Mouse (Mus musculus): ENCODE data around the gene Hipk3. TPM values are rescaled to one million over a fixed set of nuclear protein-coding genes. Genes with fewer than 3 reads are reported as not detected.

The Hipk3 gene
- polyA plus RNA-seq, 1 experiment from 2014 or later = 13.8 TPM

- no peak overlapping the region for H3K9ac ChIP-seq (ENCODE audit: low read depth, low read length)
- 82% methylated on average over 1 of the region's 1 CpGs for WGBS
- DNase-seq (ENCODE audit: low spot score) = no peak
- H3K27me3 ChIP-seq (ENCODE audit: insufficient read depth, low read length) = no peaks in the 10 kb centered on the region
- 0 out of 2 replicates have a peak, but pooled peaks cover 4% of the 10 kb centered on the region for H3K4me1 ChIP-seq (replicated peaks; ENCODE audit: insufficient read depth, low read length)
- no peak overlapping the region for H3K4me2 ChIP-seq (ENCODE audit: low read length)
- no peaks in the 10 kb centered on the region for H3K36me3 ChIP-seq (ENCODE audit: insufficient read depth, low read length)
- no peak overlapping the region for H3K27ac ChIP-seq
- no peak for TF ChIP-seq CTCF (IDR thresholded peaks at IDR 0.05; ENCODE audit: low read depth)
- ATAC-seq (replicated peaks; ENCODE audit: low FRiP score, low read depth) = no peak
- no peak overlapping the region for H3K4me3 ChIP-seq (replicated peaks; ENCODE audit: low read depth, low read length)
- no peaks in the 10 kb centered on the region for H3K9me3 ChIP-seq (replicated peaks; ENCODE audit: low read length)
Observed at GRCm38 (mm10) chr2:104449191-104449590, 45.1 kb downstream of the Hipk3 start.

DNA sequence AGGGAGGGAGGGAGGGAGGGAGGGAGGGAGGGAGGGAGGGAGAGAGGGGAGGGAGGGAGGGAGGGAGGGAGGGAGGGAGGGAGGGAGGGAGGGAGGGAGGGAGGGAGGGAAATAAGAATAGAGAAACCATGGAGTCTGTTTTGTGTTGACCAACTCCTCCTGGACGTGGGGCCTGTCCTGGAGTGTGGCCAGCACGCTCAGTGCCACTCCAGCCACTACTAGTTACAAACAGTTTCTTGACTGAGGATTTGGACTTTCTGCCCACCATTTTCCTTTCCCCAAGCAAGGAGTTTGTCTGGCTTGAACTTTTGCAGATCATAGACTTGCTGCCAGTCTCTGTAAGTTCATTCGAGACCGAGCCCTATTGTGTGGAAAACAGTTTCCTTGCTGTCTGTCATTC lies 46.0 kb downstream of the Hipk3 start:
- no peak overlapping the region for H3K4me3 ChIP-seq (replicated peaks; ENCODE audit: low read depth, low read length)
- no peak for ATAC-seq (replicated peaks; ENCODE audit: low FRiP score, low read depth)
- H3K4me1 ChIP-seq (replicated peaks; ENCODE audit: insufficient read depth, low read length) = 0 out of 2 replicates have a peak, but pooled peaks cover 4% of the 10 kb centered on the region
- no peaks in the 10 kb centered on the region for H3K9me3 ChIP-seq (replicated peaks; ENCODE audit: low read length)
- 84% methylated on average over 4 of the region's 4 CpGs for WGBS
- H3K9ac ChIP-seq (ENCODE audit: low read depth, low read length) = no peak overlapping the region
- H3K4me2 ChIP-seq (ENCODE audit: low read length) = no peak overlapping the region
- DNase-seq (ENCODE audit: low spot score) = no peak
- no peak for TF ChIP-seq CTCF (IDR thresholded peaks at IDR 0.05; ENCODE audit: low read depth)
- no peak overlapping the region for H3K27ac ChIP-seq
- no peaks in the 10 kb centered on the region for H3K36me3 ChIP-seq (ENCODE audit: insufficient read depth, low read length)
- H3K27me3 ChIP-seq (ENCODE audit: insufficient read depth, low read length) = no peaks in the 10 kb centered on the region

- Histone ChIP-seq H3K4me2 (ENCODE audit: low read length) (no peak overlapping the region), H3K4me3 (replicated peaks; ENCODE audit: low read depth, low read length) (no peak overlapping the region), H3K4me1 (replicated peaks; ENCODE audit: insufficient read depth, low read length) (0 out of 2 replicates have a peak, but pooled peaks cover 4% of the 10 kb centered on the region), H3K9ac (ENCODE audit: low read depth, low read length) (no peak overlapping the region), H3K27me3 (ENCODE audit: insufficient read depth, low read length) (no peaks in the 10 kb centered on the region), H3K9me3 (replicated peaks; ENCODE audit: low read length) (no peaks in the 10 kb centered on the region), H3K27ac (no peak overlapping the region), H3K36me3 (ENCODE audit: insufficient read depth, low read length) (no peaks in the 10 kb centered on the region)
- WGBS = 52% methylated on average over 1 of the region's 1 CpGs
- no peak for DNase-seq (ENCODE audit: low spot score)
- no peak for TF ChIP-seq CTCF (IDR thresholded peaks at IDR 0.05; ENCODE audit: low read depth)
- no peak for ATAC-seq (replicated peaks; ENCODE audit: low FRiP score, low read depth)
Observed at GRCm38 (mm10) chr2:104446016-104446415, 48.2 kb downstream of the Hipk3 start.

GRCm38 (mm10) chr2:104444776-104445175 lies 49.5 kb downstream of the Hipk3 start:
- Histone ChIP-seq H3K4me1 (replicated peaks; ENCODE audit: insufficient read depth, low read length) (0 out of 2 replicates have a peak, but pooled peaks cover 4% of the 10 kb centered on the region), H3K36me3 (ENCODE audit: insufficient read depth, low read length) (0 out of 2 replicates have a peak, but pooled peaks cover 4% of the 10 kb centered on the region), H3K27me3 (ENCODE audit: insufficient read depth, low read length) (no peaks in the 10 kb centered on the region), H3K4me2 (ENCODE audit: low read length) (no peak overlapping the region), H3K27ac (no peak overlapping the region), H3K9me3 (replicated peaks; ENCODE audit: low read length) (no peaks in the 10 kb centered on the region), H3K9ac (ENCODE audit: low read depth, low read length) (no peak overlapping the region), H3K4me3 (replicated peaks; ENCODE audit: low read depth, low read length) (no peak overlapping the region)
- DNase-seq (ENCODE audit: low spot score) = peak; percentile 89
- TF ChIP-seq CTCF (IDR thresholded peaks at IDR 0.05; ENCODE audit: low read depth) = peak; percentile 84
- ATAC-seq (replicated peaks; ENCODE audit: low FRiP score, low read depth) = peak; percentile 69; the same call in 1 of the 2 replicates
- 36% methylated on average over 2 of the region's 2 CpGs for WGBS

GRCm38 (mm10) chr2:104442341-104442740 lies 51.9 kb downstream of the Hipk3 start:
- no peaks in the 10 kb centered on the region for H3K27me3 ChIP-seq (ENCODE audit: insufficient read depth, low read length)
- H3K9ac ChIP-seq (ENCODE audit: low read depth, low read length) = no peak overlapping the region
- TF ChIP-seq CTCF (IDR thresholded peaks at IDR 0.05; ENCODE audit: low read depth) = no peak
- H3K4me1 ChIP-seq (replicated peaks; ENCODE audit: insufficient read depth, low read length) = no peaks in the 10 kb centered on the region
- ATAC-seq (replicated peaks; ENCODE audit: low FRiP score, low read depth) = no peak
- no peak overlapping the region for H3K4me2 ChIP-seq (ENCODE audit: low read length)
- 71% methylated on average over 4 of the region's 4 CpGs for WGBS
- no peak overlapping the region for H3K27ac ChIP-seq
- DNase-seq (ENCODE audit: low spot score) = no peak
- H3K9me3 ChIP-seq (replicated peaks; ENCODE audit: low read length) = no peaks in the 10 kb centered on the region
- 0 out of 2 replicates have a peak, but pooled peaks cover 10% of the 10 kb centered on the region for H3K36me3 ChIP-seq (ENCODE audit: insufficient read depth, low read length)
- no peak overlapping the region for H3K4me3 ChIP-seq (replicated peaks; ENCODE audit: low read depth, low read length)

- no peaks in the 10 kb centered on the region for H3K27me3 ChIP-seq (ENCODE audit: insufficient read depth, low read length)
- H3K9me3 ChIP-seq (replicated peaks; ENCODE audit: low read length) = no peaks in the 10 kb centered on the region
- 91% methylated on average over 3 of the region's 3 CpGs for WGBS
- ATAC-seq (replicated peaks; ENCODE audit: low FRiP score, low read depth) (no peak), DNase-seq (ENCODE audit: low spot score) (no peak)
- H3K27ac ChIP-seq = no peak overlapping the region
- H3K4me3 ChIP-seq (replicated peaks; ENCODE audit: low read depth, low read length) = no peak overlapping the region
- no peak overlapping the region for H3K4me2 ChIP-seq (ENCODE audit: low read length)
- no peaks in the 10 kb centered on the region for H3K4me1 ChIP-seq (replicated peaks; ENCODE audit: insufficient read depth, low read length)
- H3K36me3 ChIP-seq (ENCODE audit: insufficient read depth, low read length) = peaks cover 47% of the 10 kb centered on the region
- no peak for TF ChIP-seq CTCF (IDR thresholded peaks at IDR 0.05; ENCODE audit: low read depth)
- H3K9ac ChIP-seq (ENCODE audit: low read depth, low read length) = no peak overlapping the region
Observed at GRCm38 (mm10) chr2:104436226-104436625, 58.0 kb downstream of the Hipk3 start.

DNA sequence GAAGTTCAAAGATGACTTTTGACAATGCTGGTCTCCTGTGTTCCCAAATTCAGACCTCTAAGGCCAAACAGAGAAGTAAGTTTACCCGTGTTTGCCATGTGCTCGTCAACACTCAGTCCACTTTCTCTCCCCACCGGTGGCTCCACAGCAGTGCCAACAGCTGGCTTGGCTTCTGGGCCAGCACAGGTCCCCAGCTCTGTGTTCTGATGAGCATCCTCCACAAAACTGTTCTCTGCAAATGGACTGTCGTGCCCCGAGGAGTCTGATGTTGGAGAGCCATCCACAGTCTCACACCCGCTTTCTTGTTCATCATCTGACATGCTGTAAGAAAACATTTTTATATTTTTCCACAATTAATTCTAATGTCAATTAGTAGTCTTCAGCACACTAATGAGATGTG lies 63.2 kb downstream of the Hipk3 start:
- peaks cover 42% of the 10 kb centered on the region for H3K36me3 ChIP-seq (ENCODE audit: insufficient read depth, low read length)
- H3K4me2 ChIP-seq (ENCODE audit: low read length) = no peak overlapping the region
- no peaks in the 10 kb centered on the region for H3K27me3 ChIP-seq (ENCODE audit: insufficient read depth, low read length)
- WGBS = 88% methylated on average over 6 of the region's 6 CpGs
- DNase-seq (ENCODE audit: low spot score) (no peak), ATAC-seq (replicated peaks; ENCODE audit: low FRiP score, low read depth) (no peak)
- no peak for TF ChIP-seq CTCF (IDR thresholded peaks at IDR 0.05; ENCODE audit: low read depth)
- no peaks in the 10 kb centered on the region for H3K4me1 ChIP-seq (replicated peaks; ENCODE audit: insufficient read depth, low read length)
- no peak overlapping the region for H3K27ac ChIP-seq
- no peak overlapping the region for H3K9ac ChIP-seq (ENCODE audit: low read depth, low read length)
- H3K9me3 ChIP-seq (replicated peaks; ENCODE audit: low read length) = no peaks in the 10 kb centered on the region
- no peak overlapping the region for H3K4me3 ChIP-seq (replicated peaks; ENCODE audit: low read depth, low read length)
